ENCODE assay signal across 20 mouse cellular contexts in the genomic region with DNA sequence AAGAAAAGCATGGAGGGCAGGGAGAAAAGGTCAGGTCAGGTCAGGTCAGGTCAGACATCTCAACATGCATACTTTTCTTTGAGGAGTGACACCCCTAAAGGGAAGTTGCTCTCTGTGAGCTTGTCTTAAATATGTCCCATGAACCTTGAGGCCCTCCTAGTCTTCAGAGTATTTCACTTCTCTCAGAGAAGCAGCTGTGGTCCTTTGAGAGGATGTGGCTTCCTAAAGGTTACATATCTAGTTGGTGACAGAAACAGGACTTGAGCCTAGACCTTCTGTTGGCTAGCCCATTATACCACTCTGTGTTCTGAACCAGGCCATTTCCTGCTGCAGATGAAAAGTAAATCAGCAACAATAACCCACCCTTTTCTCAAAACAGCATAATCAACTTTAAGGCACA. TPM values are rescaled to one million over a fixed set of nuclear protein-coding genes. Genes with fewer than 3 reads are reported as not detected.
DNase-seq lines count a peak whose midpoint lies in the region; ATAC-seq lines count a peak whose summit lies in the region.
"Had no signal": no experiment of that assay in that cellular context is flagged by ENCODE, and none has a peak within 500 bp of the region (broad histone marks: within the 10 kb centered on the region; RNA-seq: fewer than 3 reads in every experiment).

No protein-coding gene starts in this region.

- no peak overlapping the region for H3K9ac ChIP-seq in intestine, embryonic 15.5 days
- H3K9ac ChIP-seq: heart, embryonic 15.5 days; liver, postnatal 0 days had no signal

- no peak overlapping the region for H3K4me2 ChIP-seq in intestine, embryonic 15.5 days (replicated peaks)
- H3K4me2 ChIP-seq: heart, embryonic 15.5 days had no signal

- H3K27me3 ChIP-seq in megakaryocyte, embryonic 14.5 days (replicated peaks): peaks cover 6% of the 10 kb centered on the region
- H3K27me3 ChIP-seq in intestine, embryonic 15.5 days (replicated peaks): no peaks in the 10 kb centered on the region
- H3K27me3 ChIP-seq: heart, embryonic 15.5 days had no signal

- DNase-seq in thymus, postnatal 0 days (ENCODE audit: low spot score): peak; percentile 17
- no peak for DNase-seq in thymus, postnatal 4 days
- peak; percentile 23 for DNase-seq in T-cell, adult 2 months (ENCODE audit: low spot score)
- no peak for DNase-seq in Muller cell, postnatal 12 days (ENCODE audit: inconsistent ontology term)
- no peak for DNase-seq in cerebellum, adult 18-20 months
- DNase-seq: adrenal gland, adult 2 months; cerebellum, adult 9-11 months; gastrocnemius, postnatal 25 days; kidney, adult 8-10 months; kidney, postnatal 14 days; liver, postnatal 0 days; lung, postnatal 10 days; right cerebral cortex, adult 18-20 months had no signal

- H3K4me1 ChIP-seq in megakaryocyte, embryonic 14.5 days: peaks cover 28% of the 10 kb centered on the region
- no peaks in the 10 kb centered on the region for H3K4me1 ChIP-seq in intestine, embryonic 15.5 days (replicated peaks)
- H3K4me1 ChIP-seq: heart, embryonic 15.5 days; limb, embryonic 10.5 days had no signal

- no peak overlapping the region for H3K27ac ChIP-seq in intestine, embryonic 15.5 days
- H3K27ac ChIP-seq: heart, embryonic 15.5 days; hindbrain, postnatal 0 days; limb, embryonic 10.5 days had no signal

- peaks cover 6% of the 10 kb centered on the region for H3K36me3 ChIP-seq in megakaryocyte, embryonic 14.5 days (replicated peaks; ENCODE audit: low read length)
- H3K36me3 ChIP-seq in intestine, embryonic 15.5 days: no peaks in the 10 kb centered on the region
- H3K36me3 ChIP-seq: heart, embryonic 15.5 days; limb, embryonic 10.5 days had no signal

- ATAC-seq in intestine, embryonic 15.5 days: no peak
- ATAC-seq: forebrain, embryonic 16.5 days; hindbrain, postnatal 0 days; liver, postnatal 0 days; midbrain, embryonic 16.5 days had no signal

- H3K4me3 ChIP-seq in megakaryocyte, embryonic 14.5 days (replicated peaks): peak overlapping the region; percentile 64
- H3K4me3 ChIP-seq in intestine, embryonic 15.5 days (replicated peaks): no peak overlapping the region
- H3K4me3 ChIP-seq: heart, embryonic 15.5 days; limb, embryonic 10.5 days had no signal

- H3K9me3 ChIP-seq in megakaryocyte, embryonic 14.5 days: no peaks in the 10 kb centered on the region
- H3K9me3 ChIP-seq in intestine, embryonic 15.5 days: no peaks in the 10 kb centered on the region
- H3K9me3 ChIP-seq: heart, embryonic 15.5 days; limb, embryonic 10.5 days had no signal

RNA-seq across cellular contexts. Expression of a gene that starts 2.4 kb away (rescaled TPM):
- polyA plus RNA-seq in thymus, postnatal 0 days (2015; fragmentation: Nextera tagmentation; extraction: Ambion mirVana): 18.6 and 22.2 TPM in 2 replicates
- polyA plus RNA-seq in megakaryocyte, embryonic 14.5 days (2012; ENCODE audit: insufficient read depth, low replicate concordance): 2.4 and 2.6 TPM in 2 replicates
- polyA plus RNA-seq in intestine, embryonic 15.5 days (2015; fragmentation: Nextera tagmentation; extraction: Ambion mirVana): 11.5 and 12.5 TPM in 2 replicates

Comparison
In these comparisons a context has a peak if more than half of its experiments do, and no peak if none do; other contexts are left out.
1. DNase-seq: peak in thymus, postnatal 0 days (single experiment) and T-cell, adult 2 months (single experiment); none in thymus, postnatal 4 days (single experiment), Muller cell, postnatal 12 days (single experiment) and cerebellum, adult 18-20 months (0 of 2).